Mouse (Mus musculus) lung, embryonic 16.5 days (tissue): ENCODE measurements around the gene Paqr5. TPM values are rescaled to one million over a fixed set of nuclear protein-coding genes. Genes with fewer than 3 reads are reported as not detected.

ENCODE experiments used
- ATAC-seq: fragments of 200-750 bp; cut with Nextera tagmentation; 2 replicates; pipeline ENCODE4 v1.8.0; 2017; ENCODE audit warnings: low read depth, mild to moderate bottlenecking, moderate library complexity
- H3K27ac ChIP-seq: fragments of 300-500 bp; sonication (generic); 2 replicates; pipeline ENCODE4 v1.5.1; 2014; ENCODE audit warnings: mild to moderate bottlenecking, control low read depth, low read length
- H3K27me3 ChIP-seq: fragments of 300-500 bp; sonication (generic); 2 replicates; pipeline ENCODE4 v1.6.1; 2014; ENCODE audit warnings: low read depth, low read length, mixed read lengths; ENCODE audit not compliant: control insufficient read depth, insufficient read depth
- H3K36me3 ChIP-seq: fragments of 300-500 bp; sonication (generic); 2 replicates; pipeline ENCODE4 v1.6.1; 2014; ENCODE audit warnings: low read length; ENCODE audit not compliant: control insufficient read depth, insufficient read depth
- H3K4me1 ChIP-seq: fragments of 300-500 bp; sonication (generic); replicated peaks from 2 replicates; pipeline ENCODE4 v1.6.1; 2014; ENCODE audit warnings: low read length, mixed read lengths; ENCODE audit not compliant: control insufficient read depth, insufficient read depth
- H3K4me2 ChIP-seq: fragments of 300-500 bp; sonication (generic); 2 replicates; pipeline ENCODE4 v1.6.1; 2014; ENCODE audit warnings: low read depth, low read length, control low read depth
- H3K4me3 ChIP-seq: fragments of 300-500 bp; sonication (generic); 2 replicates; pipeline ENCODE4 v1.5.1; 2014; ENCODE audit warnings: mild to moderate bottlenecking, low read length, control low read depth
- H3K9ac ChIP-seq: fragments of 300-500 bp; sonication (generic); 2 replicates; pipeline ENCODE4 v1.6.1; 2014; ENCODE audit warnings: low read length, control low read depth
- H3K9me3 ChIP-seq: fragments of 300-500 bp; sonication (generic); 2 replicates; pipeline ENCODE4 v1.6.1; 2016; ENCODE audit warnings: low read length; ENCODE audit not compliant: control insufficient read depth
- WGBS: fragments of 180-500 bp; shearing (Covaris S2); extraction: QIAGEN DNeasy Blood & Tissue Kit; methylation state at CpG from one replicate; pipeline ENCODE4 v1.1.7; 2014; 5-methylcytosine and 5-hydroxymethylcytosine counted together
- polyA plus RNA-seq: library from polyadenylated mRNA; unstranded; fragments of >200 nt; fragmentation: Nextera tagmentation; extraction: Ambion mirVana; gene quantifications from 2 replicates; pipeline ENCODE4 v1.2.1, GENCODE M21; 2015

Paqr5 gene
- polyA plus RNA-seq, 1 experiment from 2014 or later: 5.1 TPM

DNA sequence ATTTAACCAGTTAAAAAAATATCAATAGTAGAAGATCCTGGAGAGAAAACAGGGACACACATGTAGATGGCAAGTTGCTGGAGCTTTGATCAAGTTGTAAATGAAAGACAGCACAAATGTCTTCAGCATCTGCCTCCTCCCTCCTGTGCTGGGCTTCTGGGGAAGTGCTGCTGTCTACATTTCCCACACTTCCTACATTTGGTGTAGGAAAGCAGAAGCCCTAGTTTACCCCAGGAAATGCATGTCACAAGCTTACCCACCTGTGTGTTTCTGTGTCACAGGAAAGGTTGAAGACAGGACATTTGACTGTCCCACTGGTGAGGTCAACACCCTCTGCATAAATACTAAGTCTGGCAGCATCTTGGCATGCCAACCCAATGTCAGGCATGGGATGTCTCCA is 71.9 kb downstream of the Paqr5 start:
- no peak for ATAC-seq
- no peak overlapping the region for H3K9ac ChIP-seq
- no peak overlapping the region for H3K4me3 ChIP-seq
- H3K9me3 ChIP-seq: no peaks in the 10 kb centered on the region
- H3K27ac ChIP-seq: no peak overlapping the region
- no peaks in the 10 kb centered on the region for H3K36me3 ChIP-seq
- no peaks in the 10 kb centered on the region for H3K27me3 ChIP-seq
- H3K4me1 ChIP-seq: no peaks in the 10 kb centered on the region
- no peak overlapping the region for H3K4me2 ChIP-seq

DNA sequence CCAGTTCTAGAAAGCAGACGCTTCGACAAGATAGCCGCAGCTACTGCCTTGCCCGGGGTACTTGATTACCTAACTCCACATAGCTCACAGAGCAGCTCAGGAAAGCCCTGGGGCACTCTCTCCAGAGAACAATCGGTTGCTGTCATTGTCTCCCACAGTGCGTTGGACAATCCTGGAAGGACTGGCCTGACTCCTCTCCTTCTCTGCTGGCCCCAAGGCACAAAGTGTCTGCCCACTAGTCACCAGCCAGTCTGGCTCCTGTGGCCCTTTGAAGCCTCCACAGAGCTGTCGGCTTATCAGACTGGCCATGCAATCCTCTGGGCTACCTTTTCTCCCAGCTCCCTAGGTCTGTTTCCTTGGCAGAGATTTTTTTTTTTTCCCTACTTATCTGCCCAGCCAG is 74.4 kb downstream of the Paqr5 start:
- H3K4me2 ChIP-seq: no peak overlapping the region
- H3K4me3 ChIP-seq: no peak overlapping the region
- no peaks in the 10 kb centered on the region for H3K36me3 ChIP-seq
- H3K9ac ChIP-seq: no peak overlapping the region
- ATAC-seq: no peak
- 62% methylated on average over 7 of the region's 7 CpGs for WGBS
- no peak overlapping the region for H3K27ac ChIP-seq
- no peaks in the 10 kb centered on the region for H3K9me3 ChIP-seq
- H3K27me3 ChIP-seq: no peaks in the 10 kb centered on the region
- H3K4me1 ChIP-seq: peaks cover 5% of the 10 kb centered on the region

DNA sequence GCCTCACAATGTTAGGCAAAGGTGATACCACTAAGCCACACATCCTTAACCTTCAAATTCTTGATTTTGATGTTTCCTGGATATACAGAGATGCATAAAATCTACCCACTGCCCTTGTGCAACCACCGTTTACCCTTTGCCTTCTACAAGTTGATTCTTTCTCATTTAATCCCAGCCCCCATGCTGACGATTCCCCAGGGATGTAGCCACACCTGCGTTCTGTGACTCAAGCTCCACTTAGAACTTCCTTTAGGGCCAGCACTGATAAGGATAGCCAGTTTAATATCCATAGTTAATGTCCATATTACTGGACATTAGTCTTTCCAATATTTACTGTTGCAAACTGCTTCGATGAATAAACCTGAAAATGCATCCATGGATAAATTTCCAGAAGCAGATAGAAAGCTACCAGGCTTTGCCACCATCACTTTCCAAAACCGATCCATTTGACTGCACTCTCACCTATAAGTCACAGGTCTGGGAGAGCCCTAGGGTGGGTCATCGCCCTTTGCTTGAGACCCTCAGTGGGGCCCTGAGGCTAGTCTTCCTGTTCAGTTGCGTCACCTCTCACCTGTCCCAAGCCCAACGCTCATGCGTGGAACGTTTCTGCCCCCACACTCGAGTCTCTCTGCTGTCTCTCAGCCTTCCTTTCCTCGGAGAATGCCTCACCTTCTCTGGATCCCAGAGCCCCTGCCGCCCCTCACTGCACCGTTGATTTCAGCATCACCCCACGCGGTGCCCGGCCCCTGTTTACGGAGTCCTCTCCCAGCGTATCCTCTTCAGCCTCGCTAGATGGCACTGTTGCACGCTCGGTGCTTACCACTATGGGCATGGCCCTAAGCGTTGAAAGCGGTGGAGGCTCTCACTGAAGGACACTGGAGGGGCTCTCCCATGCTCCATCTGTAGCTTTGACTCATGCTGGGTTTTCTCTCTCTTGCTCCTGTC is 79.0 kb downstream of the Paqr5 start:
- Histone ChIP-seq H3K4me3 (peak overlapping the region; percentile 88), H3K27me3 (no peaks in the 10 kb centered on the region), H3K9me3 (no peaks in the 10 kb centered on the region), H3K36me3 (peaks cover 2% of the 10 kb centered on the region; the same call in 1 of the 2 replicates), H3K4me1 (peaks cover 12% of the 10 kb centered on the region), H3K9ac (peak overlapping the region; percentile 56), H3K4me2 (peak overlapping the region; percentile 94), H3K27ac (peak overlapping the region; percentile 45; the same call in 1 of the 2 replicates)
- WGBS: 5% methylated on average over 24 of the region's 24 CpGs
- peak; percentile 79 for ATAC-seq

DNA sequence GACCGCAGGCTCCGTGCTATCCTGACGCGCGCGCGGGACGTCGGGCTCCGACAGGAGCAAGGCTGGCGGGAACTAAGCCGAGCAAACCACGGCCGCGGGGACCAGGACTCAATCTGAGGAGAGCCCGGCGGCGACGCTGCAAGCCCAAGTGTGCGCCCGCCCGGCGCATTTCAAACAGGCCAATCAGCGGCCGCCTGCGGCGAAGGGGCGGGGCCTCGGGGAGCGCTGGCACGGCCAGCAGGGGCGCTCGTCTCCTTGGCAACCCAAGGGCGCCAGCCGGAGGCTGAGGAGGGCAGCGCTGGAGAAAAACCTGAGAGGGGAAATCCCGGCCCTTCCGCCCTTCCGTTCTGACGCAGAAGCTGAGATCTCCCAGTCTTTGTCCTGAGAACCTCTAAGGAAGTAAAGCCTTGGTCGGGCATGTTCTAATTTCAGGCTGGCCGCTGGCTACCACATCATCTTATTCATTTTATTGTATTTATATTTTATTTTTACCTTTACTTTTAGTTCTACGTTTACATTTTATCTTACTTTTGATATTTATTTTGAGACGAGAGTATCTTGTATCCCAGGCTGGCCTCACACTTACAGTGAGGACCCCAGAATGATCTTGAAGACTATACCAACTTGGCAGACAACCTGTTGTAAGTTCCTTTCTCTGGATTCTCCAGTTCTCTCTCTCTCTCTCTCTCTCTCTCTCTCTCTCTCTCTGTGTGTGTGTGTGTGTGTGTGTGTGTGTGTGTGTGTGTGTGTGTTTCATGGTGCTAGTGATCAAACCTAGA is 79.8 kb downstream of the Paqr5 start, which contains the start of gene Kif23:
Gene Kif23, minus strand, starts transcription at position 152 of the 779 bp plus-strand sequence.
- ATAC-seq: peak; percentile 96
- H3K27me3 ChIP-seq: no peaks in the 10 kb centered on the region
- under 1% methylated on average over 44 of the region's 44 CpGs for WGBS
- peak within 1 kb of the TSS; percentile 91 for H3K27ac ChIP-seq
- H3K4me2 ChIP-seq: peak within 1 kb of the TSS; percentile 94
- H3K9ac ChIP-seq: peak within 1 kb of the TSS; percentile 89
- peaks cover 12% of the 10 kb centered on the region for H3K4me1 ChIP-seq
- peaks cover 8% of the 10 kb centered on the region; the same call in 1 of the 2 replicates for H3K36me3 ChIP-seq
- H3K9me3 ChIP-seq: no peaks in the 10 kb centered on the region
- H3K4me3 ChIP-seq: peak within 1 kb of the TSS; percentile 88

DNA sequence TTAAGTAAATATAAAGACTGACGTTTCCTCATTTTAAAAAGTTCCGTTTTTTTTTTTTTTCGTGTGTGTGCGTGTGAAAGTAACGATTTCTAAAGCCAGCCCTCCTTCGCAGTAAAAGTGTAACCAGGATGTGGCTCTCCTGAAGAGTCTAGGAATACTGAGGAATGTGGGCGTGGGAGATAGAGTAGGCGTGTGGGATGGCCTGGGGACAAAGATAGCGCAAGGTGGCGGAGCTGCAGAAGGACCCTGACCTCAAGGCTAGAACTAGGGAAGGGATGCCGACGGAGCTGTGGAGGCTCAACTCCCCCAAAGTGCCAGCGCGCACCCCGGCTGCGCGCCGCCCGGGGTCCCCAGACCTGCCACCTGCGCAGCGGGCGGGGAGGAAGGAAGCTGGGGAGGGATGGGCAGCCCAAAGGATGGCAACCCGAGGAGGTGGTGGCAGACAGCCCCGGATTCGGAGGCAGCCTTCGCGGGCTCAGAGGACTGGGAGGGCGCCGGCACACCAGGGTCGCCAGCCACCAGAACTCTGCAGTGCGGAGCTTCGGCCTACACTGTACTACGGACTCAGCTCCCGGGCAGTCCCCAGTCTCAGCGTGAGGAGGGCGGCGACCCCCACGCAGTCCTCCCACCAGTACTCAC is 80.6 kb downstream of the Paqr5 start:
- peak overlapping the region; percentile 91 for H3K27ac ChIP-seq
- H3K36me3 ChIP-seq: peaks cover 10% of the 10 kb centered on the region; the same call in 1 of the 2 replicates
- peak overlapping the region; percentile 89 for H3K9ac ChIP-seq
- H3K4me1 ChIP-seq: peaks cover 12% of the 10 kb centered on the region
- H3K4me3 ChIP-seq: peak overlapping the region; percentile 88
- WGBS: under 1% methylated on average over 37 of the region's 38 CpGs
- H3K9me3 ChIP-seq: no peaks in the 10 kb centered on the region
- no peaks in the 10 kb centered on the region for H3K27me3 ChIP-seq
- H3K4me2 ChIP-seq: peak overlapping the region; percentile 94
- ATAC-seq: peak; percentile 72

DNA sequence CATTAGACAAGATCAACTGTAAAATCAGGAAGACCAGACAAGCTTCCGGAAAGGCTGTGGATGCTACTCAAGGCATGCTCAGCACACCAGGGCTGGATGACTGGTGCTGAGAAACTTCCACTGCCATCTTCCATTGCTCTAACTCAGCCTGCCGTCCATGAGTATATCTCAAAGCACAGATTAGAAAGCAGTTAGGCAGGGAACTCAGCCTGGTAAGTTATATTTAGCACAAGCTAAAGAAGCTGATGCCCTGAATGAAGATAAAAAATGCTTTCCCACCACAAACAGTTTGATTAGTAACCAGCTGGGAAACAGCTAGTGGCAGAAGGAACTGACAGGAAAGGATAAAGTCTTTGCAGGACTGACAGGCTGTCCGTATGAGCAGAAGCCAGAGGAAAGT is 85.6 kb downstream of the Paqr5 start:
- H3K4me3 ChIP-seq: no peak overlapping the region
- ATAC-seq: no peak
- peaks cover 42% of the 10 kb centered on the region for H3K36me3 ChIP-seq
- no peaks in the 10 kb centered on the region for H3K9me3 ChIP-seq
- no peak overlapping the region for H3K9ac ChIP-seq
- H3K27ac ChIP-seq: no peak overlapping the region
- 82% methylated on average over 3 of the region's 3 CpGs for WGBS
- H3K4me2 ChIP-seq: no peak overlapping the region
- H3K4me1 ChIP-seq: peaks cover 7% of the 10 kb centered on the region
- no peaks in the 10 kb centered on the region for H3K27me3 ChIP-seq

DNA sequence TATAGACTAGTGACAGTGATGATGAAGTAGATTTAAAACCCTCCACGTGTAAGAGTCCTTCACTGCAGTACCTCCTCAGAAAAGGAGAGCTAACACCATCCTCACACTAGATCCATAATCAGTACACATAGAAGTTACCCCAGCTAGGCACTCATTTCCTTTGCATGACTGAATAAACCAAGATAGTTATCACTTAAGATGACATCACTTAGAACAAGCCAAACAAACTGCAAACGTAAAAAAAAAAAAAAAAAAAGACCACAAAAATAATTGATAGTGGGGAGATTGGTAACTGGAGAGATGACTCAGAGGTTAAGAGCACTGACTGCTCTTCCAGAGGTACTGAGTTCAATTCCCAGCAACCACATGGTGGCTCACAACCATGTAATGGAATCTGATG is 93.3 kb downstream of the Paqr5 start:
- Histone ChIP-seq H3K9me3 (no peaks in the 10 kb centered on the region), H3K36me3 (peaks cover 64% of the 10 kb centered on the region), H3K4me3 (no peak overlapping the region), H3K9ac (no peak overlapping the region), H3K27me3 (no peaks in the 10 kb centered on the region), H3K4me1 (no peaks in the 10 kb centered on the region), H3K4me2 (no peak overlapping the region), H3K27ac (no peak overlapping the region)
- no peak for ATAC-seq
- 51% methylated on average over 2 of the region's 2 CpGs for WGBS

DNA sequence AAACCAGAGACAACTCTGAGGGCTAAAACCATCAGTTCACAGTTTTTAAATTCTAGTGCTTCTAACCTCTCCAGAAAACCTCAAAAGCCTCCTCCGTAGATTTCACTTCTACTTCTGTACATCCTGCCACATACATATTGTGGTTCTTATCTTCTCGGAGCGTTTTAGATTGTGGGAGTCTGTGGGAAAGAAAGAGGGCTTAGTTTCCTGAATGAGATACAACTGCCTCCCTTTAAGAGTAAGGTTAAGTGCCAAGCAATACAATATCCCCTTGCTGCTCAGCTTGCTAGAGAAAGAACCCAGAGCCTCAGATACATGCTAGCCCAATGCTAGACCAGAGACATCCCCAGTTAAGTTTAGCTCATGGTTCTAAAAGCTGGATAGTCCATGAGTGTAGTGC is 94.6 kb downstream of the Paqr5 start:
- peaks cover 56% of the 10 kb centered on the region for H3K36me3 ChIP-seq
- no peak for ATAC-seq

More for the DNA sequence above, 94.6 kb downstream of the Paqr5 start:
- WGBS: 85% methylated on average over 3 of the region's 3 CpGs
- H3K9ac ChIP-seq: no peak overlapping the region
- H3K4me3 ChIP-seq: no peak overlapping the region
- H3K27ac ChIP-seq: no peak overlapping the region
- H3K9me3 ChIP-seq: no peaks in the 10 kb centered on the region
- H3K27me3 ChIP-seq: no peaks in the 10 kb centered on the region
- no peaks in the 10 kb centered on the region for H3K4me1 ChIP-seq
- no peak overlapping the region for H3K4me2 ChIP-seq
